Mouse (Mus musculus): ENCODE data around the gene Tmprss11e.

- no peak for TF ChIP-seq E2F4 (IDR thresholded peaks at IDR 0.05; ENCODE audit: insufficient read depth)
- TF ChIP-seq USF1 (IDR thresholded peaks at IDR 0.05; ENCODE audit: low read depth): no peak
- no peak for TF ChIP-seq TCF12 (IDR thresholded peaks at IDR 0.05; ENCODE audit: insufficient read depth, poor library complexity, severe bottlenecking)
- no peak for TF ChIP-seq POLR2A (IDR thresholded peaks at IDR 0.05; ENCODE audit: insufficient read length, low read depth)
- TF ChIP-seq MAX (IDR thresholded peaks at IDR 0.05; ENCODE audit: low read depth): no peak
- TF ChIP-seq POLR2AphosphoS2 (IDR thresholded peaks at IDR 0.05; ENCODE audit: insufficient read length, low read depth): no peak
- TF ChIP-seq TCF3 (IDR thresholded peaks at IDR 0.05; ENCODE audit: insufficient read length, low read depth): no peak
- TF ChIP-seq MYOG (IDR thresholded peaks at IDR 0.05; ENCODE audit: control insufficient read depth in 1 of 3, insufficient read depth in 1 of 3, insufficient read length in 2 of 3, low read depth in 2 of 3): no peak
- no peak for TF ChIP-seq MYOD1 (IDR thresholded peaks at IDR 0.05; ENCODE audit: control insufficient read depth in 1 of 3, insufficient read length in 2 of 3, low read depth in 2 of 3)
- TF ChIP-seq CEBPB (IDR thresholded peaks at IDR 0.05; ENCODE audit: insufficient read depth, poor library complexity, severe bottlenecking): no peak
- no peak for TF ChIP-seq REST (IDR thresholded peaks at IDR 0.05; ENCODE audit: insufficient read depth, insufficient read length)
These were observed 2.8 kb downstream of the Tmprss11e start for GRCm38 (mm10) chr5:86742796-86743195.

All from myocyte (in vitro differentiated cells).